Mouse (Mus musculus): ENCODE data around the gene Gm21834. TPM values are rescaled to one million over a fixed set of nuclear protein-coding genes. Genes with fewer than 3 reads are reported as not detected.
A peak's percentile ranks its signal among the peaks of the same experiment; 100 is the strongest.

The Gm21834 gene
- not detected in 2 replicates for polyA plus RNA-seq (2012; rRNA removed)
- polyA plus RNA-seq (2014; fragmentation: Nextera tagmentation; extraction: Ambion mirVana) = not detected in 2 replicates

DNA sequence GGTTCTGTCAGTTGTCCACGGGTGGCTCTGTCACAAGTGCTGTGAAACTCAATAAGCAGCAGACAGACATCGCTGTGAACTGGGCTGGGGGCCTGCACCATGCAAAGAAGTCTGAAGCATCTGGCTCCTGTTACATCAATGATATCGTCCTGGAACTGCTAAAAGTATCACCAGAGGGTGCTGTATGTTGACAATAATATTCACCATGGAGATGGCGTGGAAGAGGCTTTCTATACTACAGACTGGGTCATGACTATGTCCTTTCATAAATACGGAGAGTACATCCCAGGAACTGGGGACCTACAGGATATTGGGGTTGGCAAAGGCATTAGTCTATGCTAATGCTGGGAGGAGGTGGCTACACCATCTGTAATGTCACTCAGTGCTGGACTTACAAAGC, at the start of gene Gm21834:
Gene Gm21834, minus strand, starts transcription at position 101 of the 400 bp plus-strand sequence.
- H3K4me3 ChIP-seq (ENCODE audit: insufficient read depth in 1 of 2, low read depth in 2 of 2, low read length in 2 of 2) = no peak within 1 kb of the TSS
- WGBS (ENCODE audit: insufficient replicate concordance) = 49% methylated on average over 5 of the region's 5 CpGs
- ATAC-seq (ENCODE audit: insufficient read depth) = no peak
- H3K36me3 ChIP-seq (replicated peaks; ENCODE audit: control insufficient read depth, insufficient read depth, low read depth) = no peaks in the 10 kb centered on the region
- H3K4me2 ChIP-seq (ENCODE audit: low read depth) = no peak within 1 kb of the TSS
- no peak for TF ChIP-seq EP300 (IDR thresholded peaks at IDR 0.05; ENCODE audit: low read depth)
- TF ChIP-seq CTCF (IDR thresholded peaks at IDR 0.05; ENCODE audit: low read depth) = no peak
- no peaks in the 10 kb centered on the region for H3K4me1 ChIP-seq (replicated peaks; ENCODE audit: control insufficient read depth in 2 of 2, insufficient read depth in 2 of 2, low read length in 1 of 2)
- no peaks in the 10 kb centered on the region for H3K9me3 ChIP-seq (ENCODE audit: control insufficient read depth, low read length)
- no peak within 1 kb of the TSS for H3K9ac ChIP-seq (replicated peaks)
- no peaks in the 10 kb centered on the region for H3K27me3 ChIP-seq (ENCODE audit: control insufficient read depth, insufficient read depth, low read length)
- DNase-seq (ENCODE audit: low read depth in 3 of 3, low spot score in 3 of 3) = no peak
- no peak within 1 kb of the TSS for H3K27ac ChIP-seq

DNA sequence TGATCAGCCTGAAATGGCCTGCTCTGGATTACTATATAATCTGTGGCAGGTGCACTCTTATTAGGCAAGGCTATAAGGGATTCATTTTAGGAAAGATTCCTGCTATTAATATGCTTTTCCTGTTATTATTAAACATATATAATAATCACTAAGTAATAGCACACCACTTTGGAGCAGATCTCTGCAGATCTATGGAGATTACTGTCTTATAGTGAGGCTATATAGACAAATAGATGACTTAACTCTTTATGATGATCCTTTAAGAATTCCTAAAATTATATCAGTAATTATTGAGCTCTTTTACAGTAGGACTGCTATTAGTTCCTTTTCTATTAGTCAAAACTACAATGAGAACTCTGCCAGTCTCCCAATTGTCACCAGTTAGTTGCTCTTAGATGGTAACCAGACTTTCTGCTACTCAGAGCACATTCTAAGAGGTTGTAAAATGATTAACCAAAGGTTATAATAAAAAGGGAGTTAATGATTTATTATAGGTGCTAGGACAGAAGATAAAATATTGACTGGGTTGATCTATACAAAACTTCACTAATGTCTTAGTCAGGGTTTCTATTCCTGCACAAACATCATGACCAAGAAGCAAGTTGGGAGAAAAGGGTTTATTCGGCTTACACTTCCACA, 46.3 kb upstream of the Gm21834 start:
- Histone ChIP-seq H3K9ac (replicated peaks) (no peak overlapping the region), H3K27ac (no peak overlapping the region), H3K4me3 (ENCODE audit: insufficient read depth in 1 of 2, low read depth in 2 of 2, low read length in 2 of 2) (no peak overlapping the region), H3K36me3 (replicated peaks; ENCODE audit: control insufficient read depth, insufficient read depth, low read depth) (no peaks in the 10 kb centered on the region), H3K9me3 (ENCODE audit: control insufficient read depth, low read length) (no peaks in the 10 kb centered on the region), H3K4me2 (ENCODE audit: low read depth) (no peak overlapping the region), H3K4me1 (replicated peaks; ENCODE audit: control insufficient read depth in 2 of 2, insufficient read depth in 2 of 2, low read length in 1 of 2) (no peaks in the 10 kb centered on the region), H3K27me3 (ENCODE audit: control insufficient read depth, insufficient read depth, low read length) (no peaks in the 10 kb centered on the region)
- WGBS (ENCODE audit: insufficient replicate concordance) = 53% methylated on average over 1 of the region's 1 CpGs
- ATAC-seq (ENCODE audit: insufficient read depth) = no peak
- TF ChIP-seq EP300 (IDR thresholded peaks at IDR 0.05; ENCODE audit: low read depth) (no peak), CTCF (IDR thresholded peaks at IDR 0.05; ENCODE audit: low read depth) (no peak)
- DNase-seq (ENCODE audit: low read depth in 3 of 3, low spot score in 3 of 3) = no peak

DNA sequence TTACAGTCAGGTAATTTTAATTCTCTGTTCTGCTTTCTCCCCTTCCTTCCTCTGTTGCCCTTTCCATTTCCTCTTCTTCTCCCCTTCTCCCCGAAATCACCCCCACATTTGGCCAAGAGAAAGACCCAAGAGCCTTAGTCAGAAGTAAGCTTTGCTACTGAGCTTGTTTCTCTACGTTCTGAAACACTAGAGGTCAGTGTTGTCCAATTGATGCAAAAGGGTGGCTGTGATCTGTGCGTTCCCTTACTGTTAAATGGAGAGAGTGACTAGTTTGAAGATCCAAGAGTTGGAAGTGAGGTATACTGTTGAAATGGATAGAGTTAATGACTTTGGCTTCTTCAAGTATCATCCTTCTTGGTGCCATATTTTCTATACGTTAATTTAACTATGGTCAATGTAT, 28.9 kb upstream of the Gm21834 start:
- no peak overlapping the region for H3K4me2 ChIP-seq (ENCODE audit: low read depth)
- no peak for DNase-seq (ENCODE audit: low read depth in 3 of 3, low spot score in 3 of 3)
- no peak overlapping the region for H3K27ac ChIP-seq
- H3K27me3 ChIP-seq (ENCODE audit: control insufficient read depth, insufficient read depth, low read length) = no peaks in the 10 kb centered on the region
- no peak for TF ChIP-seq EP300 (IDR thresholded peaks at IDR 0.05; ENCODE audit: low read depth)
- no peak; the same call in 1 of the 2 replicates for TF ChIP-seq CTCF (IDR thresholded peaks at IDR 0.05; ENCODE audit: low read depth)
- WGBS (ENCODE audit: insufficient replicate concordance) = 10% methylated on average over 4 of the region's 4 CpGs
- no peaks in the 10 kb centered on the region for H3K4me1 ChIP-seq (replicated peaks; ENCODE audit: control insufficient read depth in 2 of 2, insufficient read depth in 2 of 2, low read length in 1 of 2)
- no peak overlapping the region for H3K4me3 ChIP-seq (ENCODE audit: insufficient read depth in 1 of 2, low read depth in 2 of 2, low read length in 2 of 2)
- H3K36me3 ChIP-seq (replicated peaks; ENCODE audit: control insufficient read depth, insufficient read depth, low read depth) = no peaks in the 10 kb centered on the region
- H3K9ac ChIP-seq (replicated peaks) = no peak overlapping the region
- ATAC-seq (ENCODE audit: insufficient read depth) = no peak
- no peaks in the 10 kb centered on the region for H3K9me3 ChIP-seq (ENCODE audit: control insufficient read depth, low read length)

DNA sequence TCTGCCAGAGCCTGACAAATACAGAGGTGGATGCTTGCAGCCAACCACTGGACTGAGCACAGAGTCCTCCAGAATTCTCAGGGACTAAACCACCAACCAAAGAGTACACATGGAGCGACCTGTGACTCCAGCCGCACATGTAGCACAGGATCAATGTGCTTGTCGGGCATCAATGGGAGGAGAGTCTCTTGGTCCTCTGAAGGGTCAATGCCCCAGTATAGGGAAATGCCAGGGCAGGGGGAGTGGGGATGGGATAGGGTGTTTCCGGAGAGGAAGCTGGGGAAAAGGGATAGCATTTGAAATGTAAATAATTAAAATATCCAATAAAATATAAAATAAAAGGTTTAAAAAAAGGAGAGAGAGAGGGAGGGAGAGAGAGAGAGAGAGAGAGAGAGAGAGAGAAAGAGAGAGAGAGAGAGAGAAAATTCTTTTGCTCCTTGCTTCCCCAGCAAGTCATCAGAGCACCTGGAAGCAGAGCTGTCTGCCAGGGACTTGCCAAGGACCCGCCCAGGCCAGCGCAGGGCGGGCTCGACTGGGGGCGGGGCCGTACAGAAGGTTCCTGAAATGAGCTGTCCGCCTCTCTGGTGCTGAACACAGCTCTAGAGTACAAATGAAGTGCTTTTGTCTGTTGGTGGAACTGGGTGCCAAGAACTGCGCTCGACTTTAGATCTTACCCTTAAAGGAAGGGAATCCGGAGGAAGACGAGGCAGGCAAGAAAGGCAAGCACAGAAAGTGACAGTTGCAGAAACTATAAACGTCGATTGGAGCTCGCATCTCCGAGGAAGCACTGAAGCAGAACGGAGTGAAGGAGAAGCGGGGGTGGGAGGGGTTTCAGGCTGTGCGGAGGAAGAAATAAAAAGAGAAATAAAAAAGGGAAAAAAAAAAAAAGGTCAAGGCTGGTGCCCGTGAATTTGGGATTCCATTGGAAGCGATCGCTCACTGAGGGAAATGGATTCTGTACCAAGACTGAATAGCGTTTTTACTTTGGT, 26.9 kb upstream of the Gm21834 start, which contains the start of gene Cntnap5c:
Gene Cntnap5c, plus strand, starts transcription at position 949 of the 989 bp plus-strand sequence.
- peak in 1 of 3 experiments; percentile 6 for DNase-seq (ENCODE audit: low read depth in 3 of 3, low spot score in 3 of 3)
- Histone ChIP-seq H3K36me3 (replicated peaks; ENCODE audit: control insufficient read depth, insufficient read depth, low read depth) (no peaks in the 10 kb centered on the region), H3K9ac (replicated peaks) (no peak within 1 kb of the TSS), H3K27me3 (ENCODE audit: control insufficient read depth, insufficient read depth, low read length) (no peaks in the 10 kb centered on the region), H3K4me2 (ENCODE audit: low read depth) (no peak within 1 kb of the TSS), H3K9me3 (ENCODE audit: control insufficient read depth, low read length) (no peaks in the 10 kb centered on the region), H3K27ac (no peak within 1 kb of the TSS), H3K4me1 (replicated peaks; ENCODE audit: control insufficient read depth in 2 of 2, insufficient read depth in 2 of 2, low read length in 1 of 2) (no peaks in the 10 kb centered on the region), H3K4me3 (ENCODE audit: insufficient read depth in 1 of 2, low read depth in 2 of 2, low read length in 2 of 2) (no peak within 1 kb of the TSS)
- TF ChIP-seq EP300 (IDR thresholded peaks at IDR 0.05; ENCODE audit: low read depth) = no peak
- TF ChIP-seq CTCF (IDR thresholded peaks at IDR 0.05; ENCODE audit: low read depth) = no peak
- ATAC-seq (ENCODE audit: insufficient read depth) = no peak
- WGBS (ENCODE audit: insufficient replicate concordance) = 17% methylated on average over 26 of the region's 26 CpGs

DNA sequence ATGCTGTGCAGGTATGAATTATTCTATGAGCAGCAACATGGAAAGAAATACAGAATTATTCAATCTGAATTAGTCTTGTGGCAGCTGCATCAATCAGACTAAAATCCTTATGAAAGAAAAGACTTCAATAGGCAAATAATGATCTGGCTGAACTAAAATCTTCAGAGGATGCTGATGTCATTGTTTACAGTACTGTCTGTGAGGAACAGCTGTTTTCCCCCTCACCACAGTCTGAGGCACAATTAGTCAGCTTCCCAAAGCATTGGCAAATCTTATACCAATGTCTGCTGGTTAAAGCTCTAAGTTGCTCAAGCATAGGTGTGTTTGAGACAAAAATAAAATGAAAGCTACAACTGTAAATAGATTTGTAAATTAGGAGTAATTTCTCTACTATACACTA, 25.3 kb upstream of the Gm21834 start:
- H3K4me3 ChIP-seq (ENCODE audit: insufficient read depth in 1 of 2, low read depth in 2 of 2, low read length in 2 of 2) = no peak overlapping the region
- TF ChIP-seq EP300 (IDR thresholded peaks at IDR 0.05; ENCODE audit: low read depth) (no peak), CTCF (IDR thresholded peaks at IDR 0.05; ENCODE audit: low read depth) (no peak)
- H3K4me2 ChIP-seq (ENCODE audit: low read depth) = no peak overlapping the region
- H3K9me3 ChIP-seq (ENCODE audit: control insufficient read depth, low read length) = no peaks in the 10 kb centered on the region
- no peak overlapping the region for H3K27ac ChIP-seq
- no peaks in the 10 kb centered on the region for H3K4me1 ChIP-seq (replicated peaks; ENCODE audit: control insufficient read depth in 2 of 2, insufficient read depth in 2 of 2, low read length in 1 of 2)
- no peak for DNase-seq (ENCODE audit: low read depth in 3 of 3, low spot score in 3 of 3)
- H3K9ac ChIP-seq (replicated peaks) = no peak overlapping the region
- H3K36me3 ChIP-seq (replicated peaks; ENCODE audit: control insufficient read depth, insufficient read depth, low read depth) = no peaks in the 10 kb centered on the region
- no peak for ATAC-seq (ENCODE audit: insufficient read depth)
- H3K27me3 ChIP-seq (ENCODE audit: control insufficient read depth, insufficient read depth, low read length) = no peaks in the 10 kb centered on the region

Data from liver, embryonic 14.5 days (tissue).